Mouse (Mus musculus): ENCODE results near the gene Gm10645. TPM values are rescaled to one million over a fixed set of nuclear protein-coding genes. Genes with fewer than 3 reads are reported as not detected.

Gene Gm10645
- polyA plus RNA-seq, 2 experiments: 0.09 to 0.15 TPM

DNA sequence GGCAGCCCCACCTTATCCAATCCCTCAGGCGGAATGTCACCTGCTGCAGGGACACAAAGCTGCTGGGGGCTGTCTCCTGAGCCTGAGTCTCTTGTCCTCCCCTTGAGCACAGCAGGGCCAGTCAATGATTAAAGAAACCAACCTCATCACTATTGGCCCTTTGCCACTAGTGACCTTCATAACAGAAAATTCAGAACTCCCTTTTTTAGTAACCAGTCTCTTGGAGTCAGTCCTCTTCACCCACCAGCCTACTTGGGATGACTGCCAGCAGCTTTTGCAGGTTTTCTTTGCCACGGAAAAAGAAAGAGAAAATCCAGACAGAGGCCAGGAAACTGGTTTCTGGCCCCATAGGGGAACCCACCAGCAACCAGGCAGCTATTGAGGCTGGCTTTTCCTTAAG, 30.9 kb downstream of the Gm10645 start:
- Histone ChIP-seq H3K9ac (replicated peaks) (no peak overlapping the region), H3K36me3 (replicated peaks; ENCODE audit: control insufficient read depth, insufficient read depth, low read depth) (no peaks in the 10 kb centered on the region), H3K9me3 (ENCODE audit: control insufficient read depth, low read length) (no peaks in the 10 kb centered on the region), H3K4me2 (ENCODE audit: low read depth) (no peak overlapping the region), H3K4me3 (ENCODE audit: insufficient read depth in 1 of 2, low read depth in 2 of 2, low read length in 2 of 2) (no peak overlapping the region), H3K27me3 (ENCODE audit: control insufficient read depth, insufficient read depth, low read length) (no peaks in the 10 kb centered on the region), H3K27ac (no peak overlapping the region), H3K4me1 (replicated peaks; ENCODE audit: control insufficient read depth in 2 of 2, insufficient read depth in 2 of 2, low read length in 1 of 2) (peaks cover 0 to 3% of the 10 kb centered on the region in 2 experiments; a peak in 1 of 4 replicates)
- 45% methylated on average over 2 of the region's 2 CpGs for WGBS (ENCODE audit: insufficient replicate concordance)
- no peak for ATAC-seq (ENCODE audit: insufficient read depth)
- DNase-seq (ENCODE audit: low read depth in 3 of 3, low spot score in 3 of 3): no peak
- no peak for TF ChIP-seq EP300 (IDR thresholded peaks at IDR 0.05; ENCODE audit: low read depth)

Other genes starting within 250 kb of the Gm10645 start
- 1.1 and 1.3 TPM in 2 replicates for gene Tbc1d9, start 818 bp downstream of the Gm10645 start, polyA plus RNA-seq (2012; rRNA removed)
- gene Tbc1d9, start 818 bp downstream of the Gm10645 start, polyA plus RNA-seq (2014; fragmentation: Nextera tagmentation; extraction: Ambion mirVana): 0.43 and 0.92 TPM in 2 replicates
- gene Ucp1, start 124.2 kb upstream of the Gm10645 start, polyA plus RNA-seq (2012; rRNA removed): not detected in 2 replicates
- not detected in 2 replicates for gene Ucp1, start 124.2 kb upstream of the Gm10645 start, polyA plus RNA-seq (2014; fragmentation: Nextera tagmentation; extraction: Ambion mirVana)
- 2.1 and 2.9 TPM in 2 replicates for gene Elmod2, start 166.3 kb upstream of the Gm10645 start, polyA plus RNA-seq (2012; rRNA removed)
- gene Elmod2, start 166.3 kb upstream of the Gm10645 start, polyA plus RNA-seq (2014; fragmentation: Nextera tagmentation; extraction: Ambion mirVana): 6.3 and 6.6 TPM in 2 replicates
- gene Mgat4d, start 182.3 kb upstream of the Gm10645 start, polyA plus RNA-seq (2012; rRNA removed): not detected in 2 replicates
- not detected in 2 replicates for gene Mgat4d, start 182.3 kb upstream of the Gm10645 start, polyA plus RNA-seq (2014; fragmentation: Nextera tagmentation; extraction: Ambion mirVana)
- gene Clgn, start 223.7 kb upstream of the Gm10645 start, polyA plus RNA-seq (2012; rRNA removed): 0.12 and 0.26 TPM in 2 replicates
- gene Clgn, start 223.7 kb upstream of the Gm10645 start, polyA plus RNA-seq (2014; fragmentation: Nextera tagmentation; extraction: Ambion mirVana): 0.39 and 0.54 TPM in 2 replicates

Measured in liver, embryonic 14.5 days (tissue).